Mouse (Mus musculus): ENCODE results near the gene Papln.

DNA sequence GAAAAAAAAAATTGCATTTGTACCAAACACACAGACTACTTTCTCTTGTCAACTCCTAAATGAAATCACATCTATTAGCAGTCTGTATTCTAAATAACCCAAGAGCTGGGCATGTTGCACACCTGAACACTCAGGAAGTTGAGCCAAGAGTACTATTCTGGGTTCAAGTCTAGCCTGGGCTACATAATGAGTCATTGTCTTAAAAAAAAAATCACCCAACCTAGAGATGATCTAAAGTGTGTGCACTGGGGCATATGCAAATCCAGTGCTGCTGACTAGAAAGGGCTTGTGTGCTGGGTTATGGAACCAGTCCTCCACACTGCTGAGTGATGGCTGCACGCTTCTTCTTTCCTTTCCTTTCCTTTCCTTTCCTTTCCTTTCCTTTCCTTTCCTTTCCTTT is 24.8 kb upstream of the Papln start:
- TF ChIP-seq CTCF (conservative IDR thresholded peaks at IDR 0.05; ENCODE audit: low read length) (no peak), NANOG (IDR thresholded peaks at IDR 0.05; ENCODE audit: borderline replicate concordance, low read length) (no peak)
